Mouse (Mus musculus): ENCODE results near the gene Cables2. TPM values are rescaled to one million over a fixed set of nuclear protein-coding genes. Genes with fewer than 3 reads are reported as not detected.

Cables2 gene
- polyA plus RNA-seq, 1 experiment from 2014 or later = 15.8 TPM

Small RNA genes within 50 kb of the gene (microRNA-seq; reads per million reads assigned to microRNA genes)
- 1.2 reads per million for gene Mir3091

Other genes with a start within 250 kb of the Cables2 start
- gene Lsm14b, start 248.5 kb downstream of the Cables2 start, polyA plus RNA-seq (2014; fragmentation: Nextera tagmentation; extraction: Ambion mirVana) = 8.3 and 10.2 TPM in 2 replicates
- 776 and 792 TPM in 2 replicates for gene Psma7, start 231.1 kb downstream of the Cables2 start, polyA plus RNA-seq (2014; fragmentation: Nextera tagmentation; extraction: Ambion mirVana)
- 5.5 and 6.0 TPM in 2 replicates for gene Ss18l1, start 231.0 kb downstream of the Cables2 start, polyA plus RNA-seq (2014; fragmentation: Nextera tagmentation; extraction: Ambion mirVana)
- gene Mtg2, start 202.9 kb downstream of the Cables2 start, polyA plus RNA-seq (2014; fragmentation: Nextera tagmentation; extraction: Ambion mirVana) = 28.2 and 29.4 TPM in 2 replicates
- 0.12 and 0.21 TPM in 2 replicates for gene Hrh3, start 169.0 kb downstream of the Cables2 start, polyA plus RNA-seq (2014; fragmentation: Nextera tagmentation; extraction: Ambion mirVana)
- 29.8 and 30.5 TPM in 2 replicates for gene Osbpl2, start 154.2 kb downstream of the Cables2 start, polyA plus RNA-seq (2014; fragmentation: Nextera tagmentation; extraction: Ambion mirVana)
- 187 and 191 TPM in 2 replicates for gene Adrm1, start 102.0 kb downstream of the Cables2 start, polyA plus RNA-seq (2014; fragmentation: Nextera tagmentation; extraction: Ambion mirVana)
- gene Lama5, start 47.6 kb downstream of the Cables2 start, polyA plus RNA-seq (2014; fragmentation: Nextera tagmentation; extraction: Ambion mirVana) = 12.5 and 14.1 TPM in 2 replicates
- 641 and 643 TPM in 2 replicates for gene Rps21, start 16.1 kb downstream of the Cables2 start, polyA plus RNA-seq (2014; fragmentation: Nextera tagmentation; extraction: Ambion mirVana)
- gene Rbbp8nl, start 16.4 kb upstream of the Cables2 start, polyA plus RNA-seq (2014; fragmentation: Nextera tagmentation; extraction: Ambion mirVana) = 0.40 and 0.75 TPM in 2 replicates
- 0.13 and 0.29 TPM in 2 replicates for gene Gata5, start 61.2 kb upstream of the Cables2 start, polyA plus RNA-seq (2014; fragmentation: Nextera tagmentation; extraction: Ambion mirVana)
- gene Slco4a1, start 182.7 kb upstream of the Cables2 start, polyA plus RNA-seq (2014; fragmentation: Nextera tagmentation; extraction: Ambion mirVana) = 1.5 and 1.9 TPM in 2 replicates
- gene Ntsr1, start 226.5 kb upstream of the Cables2 start, polyA plus RNA-seq (2014; fragmentation: Nextera tagmentation; extraction: Ambion mirVana) = not detected in 2 replicates